Mouse (Mus musculus) WW6 (cell line): ENCODE measurements around the gene Ppme1.

Experiments used
- DNase-seq: peaks from one replicate; pipeline ENCODE4 v3.0.0-alpha.2; 2013; ENCODE audit warnings: low read depth, low spot score

Ppme1 gene

DNA sequence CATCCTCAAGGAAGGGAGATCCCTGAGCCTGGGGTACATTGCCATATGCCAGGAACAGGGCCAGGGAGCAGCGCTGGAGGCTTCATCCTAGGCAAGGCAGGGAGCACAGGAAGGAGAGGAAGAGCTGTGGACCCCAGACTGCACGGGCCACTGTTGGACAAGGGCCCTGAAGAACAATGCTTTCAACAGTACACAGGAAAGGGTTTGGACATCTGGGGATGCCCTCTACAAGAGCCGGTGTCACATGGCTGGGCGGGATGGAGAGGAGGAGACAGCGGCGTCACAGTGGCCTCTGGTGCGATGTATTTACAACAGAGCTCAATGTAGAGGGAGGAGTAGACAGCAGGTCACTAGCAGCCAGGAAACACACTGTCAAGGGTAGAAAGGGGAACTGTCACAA is 44.6 kb downstream of the Ppme1 start:
- DNase-seq = no peak

DNA sequence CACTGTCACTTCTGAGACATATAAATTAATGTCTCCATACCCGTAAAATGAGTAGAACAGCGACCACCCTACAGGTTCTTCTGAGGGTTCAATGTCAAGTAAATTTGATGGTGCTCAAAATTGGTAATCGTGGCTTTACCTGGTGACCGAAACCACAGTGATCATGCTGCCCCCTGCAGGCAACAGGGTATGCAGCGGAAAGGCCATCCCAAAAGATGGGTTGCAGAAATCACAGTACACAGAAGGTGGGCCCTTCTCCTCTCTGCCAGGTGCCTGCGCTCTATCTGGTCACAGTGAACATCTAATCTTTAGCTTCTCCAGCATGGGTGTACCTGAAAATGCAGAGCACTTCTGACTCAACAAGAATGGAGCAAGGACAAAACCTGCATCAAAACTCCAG is 46.6 kb downstream of the Ppme1 start:
- DNase-seq = no peak

DNA sequence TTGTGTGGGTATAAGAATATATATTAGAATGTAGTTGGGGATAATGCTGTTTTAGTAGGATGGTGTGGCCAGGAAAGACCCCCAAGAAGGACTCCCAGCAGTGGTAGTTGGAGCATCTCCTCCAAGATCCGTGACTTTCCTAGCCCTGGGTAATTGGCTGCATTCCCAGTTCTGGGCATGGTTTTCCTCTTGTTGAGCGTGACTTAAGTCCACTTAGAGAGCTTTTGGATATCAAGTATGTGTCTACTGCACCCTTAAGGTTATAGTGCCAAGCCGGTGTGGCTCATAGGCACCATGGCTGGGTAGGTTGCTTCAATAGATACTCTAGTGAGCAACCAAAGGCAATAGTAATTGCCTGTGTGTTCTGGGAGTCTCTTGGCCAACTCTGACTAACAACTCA is 48.4 kb downstream of the Ppme1 start:
- no peak for DNase-seq

DNA sequence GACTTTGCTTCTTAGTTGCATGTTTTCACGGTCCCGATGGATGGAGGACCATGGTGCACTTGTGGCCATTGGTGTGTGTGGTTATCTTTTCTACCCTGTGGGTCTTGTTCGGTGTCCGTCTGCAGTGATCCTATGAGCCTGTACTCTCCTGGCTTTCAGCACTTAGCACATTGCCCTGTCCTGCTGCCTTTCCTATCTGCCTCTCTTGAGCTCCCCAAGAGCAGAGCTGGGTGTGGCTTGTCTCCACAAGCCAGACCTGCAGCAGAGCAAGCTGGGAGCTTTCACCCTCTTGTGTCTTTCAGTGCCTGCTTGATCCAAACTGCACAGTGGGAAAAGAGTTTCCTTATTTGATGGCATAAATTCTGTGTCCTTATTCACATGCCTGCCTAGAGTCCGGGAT is 54.6 kb downstream of the Ppme1 start:
- DNase-seq = no peak

DNA sequence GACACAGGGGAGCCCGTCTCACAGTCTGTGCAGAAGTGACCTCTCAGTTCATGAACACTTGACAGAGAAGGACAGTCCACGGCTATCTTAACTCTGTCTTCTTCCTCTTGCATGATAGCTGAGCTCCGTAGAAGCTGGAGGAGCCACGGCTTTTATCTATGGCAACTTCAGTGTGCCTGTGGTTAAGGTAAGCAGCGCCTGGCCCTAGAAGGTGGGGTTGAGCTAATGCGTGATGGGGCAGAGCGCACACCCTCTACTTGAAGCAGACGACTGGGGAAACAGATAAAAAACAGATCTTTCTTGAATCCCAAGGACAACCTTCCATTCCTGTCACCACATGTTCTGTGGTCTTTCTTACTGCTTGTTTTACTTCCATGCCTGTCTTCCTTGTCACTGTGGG is 55.2 kb downstream of the Ppme1 start:
- DNase-seq = no peak

DNA sequence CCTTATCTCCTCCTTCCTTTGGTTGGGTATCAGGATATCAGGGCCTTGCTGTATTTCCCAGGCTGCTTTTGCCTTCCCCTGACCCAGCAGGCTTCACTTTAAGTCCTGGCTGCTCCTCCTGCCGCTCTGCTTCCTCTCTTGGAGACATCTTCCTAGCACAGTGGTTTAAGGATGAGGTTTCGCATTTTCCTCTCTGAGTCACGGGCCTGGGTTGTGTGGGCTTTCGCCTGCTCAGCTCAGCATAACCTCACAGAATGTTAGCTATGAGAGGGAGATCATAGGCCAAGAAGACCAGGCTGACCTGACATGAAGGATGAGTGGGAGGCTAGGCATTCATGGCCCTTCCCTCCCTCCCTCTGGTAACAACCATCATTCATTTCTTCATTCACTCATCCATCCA is 59.4 kb downstream of the Ppme1 start:
- no peak for DNase-seq

DNA sequence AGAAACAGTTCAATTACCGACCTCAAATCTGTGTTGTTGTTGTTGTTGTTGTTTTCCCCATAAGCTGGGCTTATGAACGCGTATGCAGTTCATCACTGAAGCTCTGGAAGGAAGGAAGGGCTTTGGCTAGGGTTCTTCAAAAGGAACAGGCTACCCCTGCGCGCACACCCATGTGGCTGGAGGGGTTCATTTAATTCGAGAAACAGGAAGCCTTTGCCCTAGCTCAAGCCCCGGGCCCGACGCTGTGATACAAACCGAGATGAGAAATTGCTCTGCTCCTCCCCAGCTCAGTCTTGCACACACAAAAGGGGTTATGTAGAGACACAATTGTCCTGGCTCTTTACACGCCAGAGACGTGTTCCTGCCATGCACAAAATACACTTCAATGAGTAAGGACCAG is 61.8 kb downstream of the Ppme1 start:
- DNase-seq = no peak

DNA sequence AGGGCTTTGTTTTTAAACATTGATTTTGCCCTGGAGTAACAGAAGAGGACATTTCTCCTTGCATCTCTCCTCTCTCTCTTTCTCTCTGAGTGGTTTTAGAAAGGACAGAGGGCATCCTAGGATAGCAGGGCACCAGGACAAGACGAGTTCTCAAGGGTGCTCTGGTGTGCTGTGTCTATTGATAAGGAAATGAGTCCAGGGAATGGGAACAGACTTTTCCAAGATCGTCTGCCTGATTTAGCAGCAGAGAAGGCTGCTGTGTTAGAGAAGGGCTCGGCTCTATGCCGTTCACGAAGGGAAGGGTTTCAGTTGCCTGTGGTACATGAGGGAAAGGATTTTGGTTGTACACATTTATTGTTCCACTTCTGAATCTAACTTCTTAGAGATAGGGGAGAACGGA is 62.4 kb downstream of the Ppme1 start:
- no peak for DNase-seq

DNA sequence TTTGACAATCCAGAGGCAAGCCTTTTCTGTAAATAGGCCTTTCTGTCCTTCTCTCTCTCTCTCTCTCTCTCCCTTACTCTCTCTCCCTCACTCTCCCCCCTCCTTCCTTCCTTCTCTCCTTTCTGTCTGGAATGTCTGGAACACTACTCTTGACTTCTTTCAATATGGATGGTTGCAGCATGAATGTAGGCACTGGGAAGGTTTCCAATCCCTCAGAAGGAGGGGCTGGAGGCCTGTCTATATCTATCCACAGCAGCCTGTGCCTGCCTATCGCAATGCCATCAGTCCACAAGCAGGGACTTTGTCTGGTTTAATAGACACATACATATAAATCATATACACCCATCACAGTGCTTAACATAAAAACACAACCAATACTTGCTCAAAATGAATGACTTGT is 62.9 kb downstream of the Ppme1 start:
- no peak for DNase-seq

DNA sequence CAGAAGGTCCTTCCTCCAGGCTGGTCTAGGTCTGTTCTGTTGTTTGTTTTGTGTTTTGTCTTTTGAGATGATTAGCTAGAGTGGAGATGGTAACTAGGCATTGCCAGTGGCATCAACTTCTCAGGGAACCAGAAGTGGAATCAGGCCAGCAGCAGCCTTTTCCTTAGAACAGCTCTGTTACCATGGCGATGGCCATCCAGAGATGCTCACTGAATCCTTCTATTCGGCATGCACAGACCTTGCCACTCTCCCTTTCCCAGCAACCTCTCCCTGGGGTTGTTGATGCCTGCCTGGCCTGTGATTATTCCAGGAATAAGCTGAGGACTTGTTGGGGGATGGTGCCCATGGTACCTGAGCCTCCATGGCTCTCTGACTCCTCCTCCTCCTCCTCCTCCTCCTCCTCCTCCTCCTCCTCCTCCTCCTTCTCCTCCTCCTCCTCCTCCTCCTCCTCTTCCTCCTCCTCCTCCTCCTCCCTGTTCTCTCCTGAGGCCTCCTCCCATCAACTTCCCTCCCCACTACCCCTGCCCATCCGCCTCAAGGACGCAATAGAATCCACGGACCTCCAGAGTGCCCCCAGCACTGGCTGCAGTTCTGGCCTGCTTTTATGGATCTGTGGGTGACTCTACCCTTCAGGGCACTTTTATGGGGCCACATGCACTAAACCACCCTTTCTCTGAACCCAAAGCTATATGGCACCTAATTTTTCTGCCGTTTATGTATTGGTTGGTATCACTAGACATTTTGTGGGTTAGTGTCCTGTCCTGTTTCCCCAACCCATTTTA is 64.0 kb downstream of the Ppme1 start:
- DNase-seq = no peak

DNA sequence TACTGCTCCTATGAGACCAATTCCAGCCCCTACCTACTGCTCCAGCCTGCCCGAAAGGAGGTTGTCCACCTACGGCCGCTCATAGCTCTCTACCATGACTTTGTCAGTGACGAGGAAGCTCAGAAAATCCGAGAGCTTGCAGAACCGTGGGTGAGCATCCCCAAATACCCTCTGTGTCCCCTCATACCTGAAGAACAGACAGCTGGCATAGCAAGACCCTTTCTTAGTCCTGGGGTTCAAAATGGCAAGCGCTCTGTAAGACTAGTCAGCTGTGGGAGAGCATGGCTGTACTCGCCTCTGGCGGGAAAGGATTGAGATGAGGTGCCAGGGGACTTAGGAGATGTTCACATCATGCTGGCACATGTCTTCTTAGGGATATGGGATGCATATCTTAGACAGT is 66.2 kb downstream of the Ppme1 start:
- no peak for DNase-seq

DNA sequence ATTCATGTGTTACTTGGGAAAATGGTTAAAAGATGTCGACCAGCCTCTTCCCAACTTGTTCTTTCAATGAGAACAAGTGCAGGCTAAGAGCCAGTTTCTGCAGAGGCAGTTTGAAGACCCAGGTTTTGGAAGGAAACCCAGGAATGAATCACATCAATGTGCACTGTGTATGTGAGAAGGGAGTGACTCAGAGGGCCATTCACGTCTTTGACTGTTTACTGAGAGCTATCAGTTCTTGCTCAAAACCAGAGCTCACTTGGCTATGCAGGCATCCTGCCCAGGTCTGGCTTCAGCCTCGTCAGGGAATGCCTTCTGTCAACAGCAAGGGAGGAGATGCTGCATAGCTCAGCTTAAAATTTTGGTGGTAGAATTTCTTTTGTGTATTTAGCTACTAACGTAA is 69.8 kb downstream of the Ppme1 start:
- no peak for DNase-seq

DNA sequence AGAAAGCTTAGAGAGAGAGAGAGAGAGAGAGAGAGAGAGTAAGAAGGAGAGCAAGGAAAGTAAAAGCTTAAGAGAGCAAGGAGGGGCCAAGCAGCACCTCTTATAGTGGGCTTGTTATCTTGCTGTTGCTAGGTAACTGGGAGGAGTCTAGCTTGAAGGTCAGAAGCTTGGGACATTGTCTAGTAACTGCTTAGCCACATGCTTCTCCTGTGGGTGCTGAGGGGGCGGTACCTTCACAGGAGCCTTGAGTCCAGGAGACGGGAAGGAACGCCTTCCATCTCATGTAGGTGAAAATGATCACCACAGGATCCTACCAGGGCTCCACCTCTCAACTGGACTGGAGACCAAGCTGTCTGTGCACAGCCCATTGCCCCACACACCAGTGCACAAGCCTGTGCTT is 70.7 kb downstream of the Ppme1 start:
- no peak for DNase-seq

DNA sequence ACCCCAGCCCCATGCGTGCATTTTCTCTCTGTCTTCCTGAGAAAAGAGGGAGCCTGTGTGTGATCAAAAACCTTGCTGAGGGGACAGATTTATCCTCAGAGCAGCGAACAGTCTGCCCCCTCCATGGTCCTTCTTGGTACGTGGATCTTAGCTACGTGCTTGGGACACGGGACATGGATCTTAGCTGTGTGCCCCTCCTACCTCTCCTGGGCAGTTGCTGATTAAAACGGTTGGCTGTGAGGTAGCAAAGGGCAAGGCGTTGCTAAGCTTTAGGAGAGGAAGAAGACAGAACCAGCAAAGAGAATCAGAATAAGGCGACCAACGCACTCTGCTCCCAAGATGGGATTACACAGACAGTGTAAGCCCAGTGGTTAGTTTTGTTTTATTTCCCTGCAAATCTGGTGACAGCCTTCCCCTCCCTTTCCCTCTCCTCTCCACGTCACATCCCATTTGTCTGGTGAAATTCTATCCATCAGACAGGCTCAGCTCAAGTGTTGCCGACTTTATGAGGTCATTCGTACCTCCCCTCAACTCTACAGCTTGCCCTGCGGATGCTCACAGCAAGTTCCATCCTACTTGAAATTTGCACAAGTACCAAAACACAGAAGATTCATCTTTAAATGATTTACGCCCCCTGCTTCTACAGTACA is 73.1 kb downstream of the Ppme1 start:
- DNase-seq = no peak

DNA sequence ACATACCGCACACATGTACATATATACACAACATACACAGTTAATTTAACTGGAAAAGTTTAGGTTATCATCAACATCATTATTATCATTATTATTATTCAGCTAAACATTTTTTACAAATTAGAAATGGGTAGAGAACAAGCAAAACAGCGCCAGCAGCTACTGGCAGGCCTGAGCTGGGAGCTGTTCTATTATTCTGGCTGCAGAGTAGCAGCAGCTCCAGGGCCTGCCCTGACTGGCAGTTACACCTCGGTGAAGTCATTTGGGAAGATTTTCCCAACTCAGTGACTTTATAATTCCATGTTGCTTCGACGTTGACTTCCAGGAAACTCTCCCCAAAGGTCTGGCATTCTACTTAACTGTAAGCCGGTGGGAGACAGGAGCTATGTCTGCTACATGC is 75.4 kb downstream of the Ppme1 start:
- no peak for DNase-seq

DNA sequence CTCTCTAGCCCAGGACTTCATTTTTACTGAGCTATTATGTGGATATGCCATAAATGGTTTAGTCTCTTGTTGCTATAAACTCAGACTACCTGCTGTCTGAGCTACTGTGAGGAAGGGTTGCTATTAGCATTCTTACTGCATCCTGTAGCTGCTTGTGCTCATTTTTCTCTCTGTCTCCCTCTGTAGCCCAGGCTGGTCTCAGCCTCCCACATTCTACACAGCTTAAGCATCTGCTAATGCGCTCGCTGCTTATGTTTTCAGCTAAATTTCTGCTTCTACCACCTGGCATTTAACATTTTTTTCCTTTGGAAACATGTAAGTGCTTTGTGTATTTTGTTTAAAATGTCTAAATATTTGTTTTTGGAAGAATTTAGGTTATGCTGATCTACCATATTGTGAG is 76.4 kb downstream of the Ppme1 start:
- no peak for DNase-seq

DNA sequence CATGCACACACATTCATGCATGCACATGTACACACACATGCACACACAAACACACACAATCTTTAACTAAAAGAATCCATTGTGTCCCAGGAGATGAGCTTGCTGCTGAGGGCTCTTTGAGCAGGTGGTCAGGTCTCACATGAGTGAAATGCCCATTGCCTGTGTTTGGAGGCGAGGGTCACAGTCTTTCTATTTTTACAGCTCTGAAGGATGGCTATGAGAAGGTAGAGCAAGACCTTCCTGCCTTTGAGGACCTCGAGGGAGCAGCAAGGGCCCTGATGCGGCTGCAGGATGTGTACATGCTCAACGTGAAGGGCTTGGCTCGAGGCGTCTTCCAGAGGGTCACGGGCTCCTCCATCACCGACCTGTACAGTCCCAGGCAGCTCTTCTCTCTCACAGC is 78.6 kb downstream of the Ppme1 start:
- DNase-seq = no peak

DNA sequence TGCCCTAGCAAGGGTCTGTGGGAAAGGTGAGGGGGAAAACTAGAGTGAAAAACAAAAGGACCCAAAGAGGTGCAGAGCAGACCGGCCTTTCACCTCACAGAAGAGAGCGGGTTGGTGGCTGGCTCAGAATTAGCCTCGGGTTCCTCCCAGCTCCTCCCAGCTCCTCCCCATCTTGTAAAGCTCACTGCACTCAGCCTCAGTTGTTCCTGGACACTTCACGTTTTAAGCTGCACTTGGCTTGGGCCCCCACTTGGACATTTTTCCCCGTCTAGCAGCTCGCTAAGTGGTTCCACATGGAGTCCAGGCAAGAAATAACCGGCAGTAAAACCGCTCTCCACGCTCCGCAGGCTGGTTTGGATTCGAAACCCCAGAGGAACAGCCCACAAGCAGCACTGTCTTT is 83.5 kb downstream of the Ppme1 start:
- DNase-seq = no peak

DNA sequence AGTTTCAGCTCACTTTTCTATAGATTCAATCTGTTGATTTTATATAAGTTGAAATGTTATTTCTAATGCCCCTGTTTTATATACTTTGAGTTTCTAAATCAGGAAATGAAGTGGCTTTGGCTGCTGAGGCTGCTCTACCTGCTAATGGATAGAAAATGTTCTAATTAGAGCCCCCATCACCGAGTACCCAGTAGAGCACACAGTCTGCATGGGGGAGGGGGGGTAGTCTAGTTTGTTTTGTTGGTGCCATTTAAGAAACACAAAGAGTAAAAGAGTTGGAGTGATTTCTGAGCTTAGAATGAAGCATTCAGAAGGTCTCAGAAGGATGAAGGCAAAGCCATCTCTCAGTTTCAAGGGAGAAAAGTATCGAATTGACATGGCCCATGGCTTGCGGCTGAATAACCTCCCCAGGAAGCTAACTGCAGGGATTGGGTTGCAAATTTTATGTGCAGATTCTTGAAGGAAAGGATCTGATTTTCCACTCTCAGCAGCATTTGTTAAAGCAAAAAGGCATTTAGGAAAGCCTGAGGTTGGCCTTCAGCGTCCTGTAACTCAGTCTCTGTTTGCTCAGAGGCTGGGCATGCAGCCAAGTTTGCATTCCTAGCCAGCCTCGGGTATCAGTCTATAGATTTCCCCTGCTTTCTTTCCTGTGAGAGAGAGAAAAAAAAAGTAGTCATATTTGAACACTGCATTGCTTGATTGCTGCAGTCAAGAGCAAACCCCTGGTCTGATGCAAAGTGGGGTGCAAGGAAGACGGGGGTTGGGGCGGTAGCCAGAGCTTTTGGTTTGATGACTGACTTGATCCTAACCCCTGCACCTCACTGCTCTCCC is 84.1 kb downstream of the Ppme1 start:
- no peak for DNase-seq

DNA sequence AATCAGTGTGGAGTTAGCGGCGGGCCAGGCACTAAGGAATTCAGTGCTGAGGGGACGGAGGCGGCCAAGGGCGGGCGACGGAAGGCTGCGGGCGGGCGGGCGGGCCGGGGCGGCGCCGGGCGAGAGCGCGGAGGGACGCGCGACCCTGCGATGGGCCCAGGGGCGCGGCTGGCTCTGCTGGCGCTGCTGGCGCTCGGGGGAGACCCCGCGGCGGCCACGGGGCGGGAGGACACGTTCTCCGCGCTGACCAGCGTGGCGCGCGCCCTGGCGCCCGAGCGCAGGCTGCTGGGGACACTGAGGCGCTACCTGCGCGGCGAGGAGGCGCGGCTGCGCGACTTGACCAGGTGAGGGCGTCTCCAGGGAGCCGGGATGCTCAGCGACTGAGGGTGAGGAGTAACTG is 86.7 kb downstream of the Ppme1 start, which contains the start of gene P4ha3:
TSS of gene P4ha3 (plus strand) at position 138 of the 400 bp plus-strand sequence.
- no peak for DNase-seq

DNA sequence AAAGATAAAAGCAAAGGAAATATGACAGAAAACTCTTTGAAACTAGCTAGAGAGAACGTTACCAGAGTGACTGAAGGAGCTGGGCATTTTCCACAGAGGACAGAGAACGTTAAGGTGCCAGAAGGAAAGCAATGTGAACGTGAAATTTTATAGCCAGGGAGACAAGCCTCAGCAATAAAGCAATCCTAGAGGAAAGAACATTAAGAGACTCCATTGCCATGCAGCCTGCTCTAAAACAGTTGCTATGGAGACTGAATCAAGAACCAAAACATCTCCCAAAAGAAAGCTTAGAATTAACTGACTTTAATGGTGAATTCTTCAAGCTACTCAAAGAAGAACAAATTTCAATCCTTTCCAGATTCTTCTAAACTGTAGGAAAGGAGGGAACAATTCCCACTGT is 88.8 kb downstream of the Ppme1 start:
- no peak for DNase-seq

DNA sequence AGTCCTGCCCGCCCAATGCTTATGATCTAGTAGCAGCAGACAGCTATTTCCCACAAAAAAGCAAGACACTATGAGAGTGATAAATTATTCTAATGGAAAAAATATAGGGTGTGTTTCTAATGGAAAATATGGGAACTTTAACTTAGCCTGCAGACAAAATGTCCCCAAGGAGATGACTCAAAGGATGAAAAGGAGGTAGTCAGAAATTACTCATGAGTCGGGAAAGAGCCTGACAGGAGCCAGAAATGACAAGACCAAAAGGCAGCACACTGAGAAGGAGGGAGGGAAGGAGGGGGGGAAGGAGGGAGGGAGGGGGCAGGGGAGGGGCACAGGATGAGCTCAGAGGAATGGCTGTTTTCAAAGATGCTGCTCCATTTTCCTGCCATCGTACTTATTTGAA is 90.5 kb downstream of the Ppme1 start:
- DNase-seq = no peak

DNA sequence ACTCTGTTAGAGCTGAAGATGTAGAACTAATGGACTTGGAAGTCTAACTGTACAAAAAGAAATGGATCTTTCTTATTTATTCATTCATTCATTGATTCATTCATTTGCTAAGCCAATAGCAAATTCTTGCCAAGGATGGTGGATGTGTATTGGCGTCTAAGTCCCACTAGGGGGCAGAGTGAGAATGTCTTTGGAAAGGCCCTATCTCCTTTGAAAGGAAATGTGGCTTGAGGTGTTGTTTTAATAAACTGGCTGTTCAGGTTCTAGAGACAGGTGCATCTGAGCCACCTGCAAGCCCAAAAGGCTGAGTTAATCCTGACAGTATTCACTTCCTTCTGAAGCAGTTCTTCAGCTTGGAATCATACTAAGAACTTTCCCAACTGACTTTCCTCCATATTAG is 92.3 kb downstream of the Ppme1 start:
- DNase-seq = no peak
